Mouse (Mus musculus) neural tube, embryonic 14.5 days (tissue): ENCODE results near the gene Sumf1. TPM values are rescaled to one million over a fixed set of nuclear protein-coding genes. Genes with fewer than 3 reads are reported as not detected.

Experiments used
- ATAC-seq: fragments of 200-750 bp; cut with Nextera tagmentation; 2 replicates; pipeline ENCODE4 v1.8.0; 2017; ENCODE audit warnings: low read depth, mild to moderate bottlenecking, moderate TSS enrichment, moderate library complexity
- H3K27ac ChIP-seq: fragments of 300-500 bp; sonication (generic); 2 replicates; pipeline ENCODE4 v1.5.1; 2014; ENCODE audit warnings: low read depth, mild to moderate bottlenecking, control low read depth, low read length, moderate library complexity, mixed read lengths
- H3K27me3 ChIP-seq: fragments of 300-500 bp; sonication (generic); 2 replicates; pipeline ENCODE4 v1.6.1; 2014; ENCODE audit warnings: low read length; ENCODE audit not compliant: control insufficient read depth, insufficient read depth
- H3K36me3 ChIP-seq: fragments of 300-500 bp; sonication (generic); 2 replicates; pipeline ENCODE4 v1.6.1; 2014; ENCODE audit warnings: low read length, mixed read lengths; ENCODE audit not compliant: control insufficient read depth, insufficient read depth
- H3K4me1 ChIP-seq: fragments of 300-500 bp; sonication (generic); 2 replicates; pipeline ENCODE4 v1.6.1; 2014; ENCODE audit warnings: low read length; ENCODE audit not compliant: control insufficient read depth, insufficient read depth
- H3K4me2 ChIP-seq: fragments of 300-500 bp; sonication (generic); 2 replicates; pipeline ENCODE4 v1.6.1; 2014; ENCODE audit warnings: mild to moderate bottlenecking, low read depth, low read length, control low read depth
- H3K4me3 ChIP-seq: fragments of 300-500 bp; sonication (generic); 2 replicates; pipeline ENCODE4 v1.5.1; 2014; ENCODE audit warnings: low read depth, low read length, control low read depth, mixed read lengths
- H3K9ac ChIP-seq: fragments of 300-500 bp; sonication (generic); replicated peaks from 2 replicates; pipeline ENCODE4 v1.6.1; 2014; ENCODE audit warnings: low read depth, mild to moderate bottlenecking, control low read depth, low read length, mixed read lengths
- H3K9me3 ChIP-seq: fragments of 300-500 bp; sonication (generic); 2 replicates; pipeline ENCODE4 v1.6.1; 2016; ENCODE audit warnings: low read length; ENCODE audit not compliant: control insufficient read depth
- WGBS: fragments of 180-500 bp; shearing (Covaris S2); extraction: QIAGEN DNeasy Blood & Tissue Kit; methylation state at CpG from one replicate; pipeline ENCODE4 v1.1.7; 2014; 5-methylcytosine and 5-hydroxymethylcytosine counted together
- polyA plus RNA-seq: library from polyadenylated mRNA; unstranded; fragments of >200 nt; fragmentation: Nextera tagmentation; extraction: Ambion mirVana; gene quantifications from 2 replicates; pipeline ENCODE4 v1.2.1, GENCODE M21; 2014

Sumf1 gene
- polyA plus RNA-seq, 1 experiment from 2014 or later = 9.3 TPM

DNA sequence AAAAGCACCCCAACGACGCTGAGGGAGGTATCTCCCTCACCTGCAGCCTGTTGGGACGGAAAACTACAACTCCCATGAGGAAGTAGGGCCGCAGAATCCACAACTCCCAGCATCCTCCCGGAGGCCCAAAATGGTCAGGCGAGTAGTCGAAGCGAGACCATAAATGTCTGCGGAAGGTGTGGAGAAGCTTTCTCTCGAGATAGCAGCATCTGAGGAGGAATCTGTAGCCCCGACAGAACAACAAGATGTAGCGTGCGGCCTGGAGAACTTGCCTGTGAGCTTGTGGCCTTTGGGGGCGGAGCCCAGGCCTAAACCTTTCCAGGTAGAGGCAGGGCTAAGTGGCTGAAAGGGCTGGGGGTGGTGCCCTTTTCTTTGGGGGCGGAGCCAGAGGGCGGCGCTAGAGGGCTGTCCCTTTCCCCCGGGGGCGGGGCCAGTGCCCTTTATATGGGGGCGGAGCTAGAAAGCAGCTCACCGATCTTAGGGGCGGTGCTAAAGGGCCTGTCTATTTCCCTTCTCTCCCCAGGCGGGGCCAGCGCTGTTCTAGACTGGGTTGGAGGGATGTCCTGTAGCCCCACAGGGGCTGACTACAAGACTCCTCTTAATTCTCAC lies 120.4 kb downstream of the Sumf1 start, which contains the start of gene Setmar:
Gene Setmar, plus strand, starts transcription at position 128 of the 609 bp plus-strand sequence.
- peak; percentile 97 for ATAC-seq
- WGBS = 1% methylated on average over 23 of the region's 24 CpGs
- Histone ChIP-seq H3K9ac (peak within 1 kb of the TSS; percentile 49), H3K4me1 (no peaks in the 10 kb centered on the region), H3K27me3 (no peaks in the 10 kb centered on the region), H3K9me3 (no peaks in the 10 kb centered on the region), H3K36me3 (no peaks in the 10 kb centered on the region), H3K27ac (peak within 1 kb of the TSS; percentile 84), H3K4me3 (peak within 1 kb of the TSS; percentile 43), H3K4me2 (peak within 1 kb of the TSS; percentile 52)

DNA sequence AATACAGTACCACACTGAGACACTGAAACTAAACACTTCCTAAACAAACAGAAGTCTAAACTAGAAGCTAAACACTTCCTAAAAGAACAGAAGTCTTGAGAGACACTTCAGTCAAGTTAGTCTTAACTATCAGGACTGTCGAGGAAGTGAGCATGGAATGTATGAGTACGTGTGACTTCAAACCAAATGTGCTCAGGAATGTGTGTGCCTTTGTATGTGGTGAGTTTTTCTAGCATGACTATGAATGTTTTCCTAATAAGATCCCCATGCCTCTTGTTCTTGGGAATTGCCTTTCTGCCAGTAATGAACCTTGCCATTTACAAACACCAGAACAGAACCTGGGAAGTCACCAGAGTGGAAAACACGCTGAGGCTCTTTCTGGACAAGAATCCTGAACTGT lies 124.3 kb downstream of the Sumf1 start:
- no peaks in the 10 kb centered on the region for H3K4me1 ChIP-seq
- H3K9ac ChIP-seq = no peak overlapping the region
- no peak overlapping the region for H3K4me3 ChIP-seq
- H3K36me3 ChIP-seq = no peaks in the 10 kb centered on the region
- no peak for ATAC-seq
- H3K27me3 ChIP-seq = no peaks in the 10 kb centered on the region
- no peak overlapping the region for H3K4me2 ChIP-seq
- H3K27ac ChIP-seq = no peak overlapping the region
- 86% methylated on average over 3 of the region's 3 CpGs for WGBS
- H3K9me3 ChIP-seq = no peaks in the 10 kb centered on the region

GRCm38 (mm10) chr6:108058066-108058465 lies 127.3 kb downstream of the Sumf1 start:
- Histone ChIP-seq H3K9me3 (no peaks in the 10 kb centered on the region), H3K36me3 (no peaks in the 10 kb centered on the region), H3K4me3 (no peak overlapping the region), H3K4me2 (no peak overlapping the region), H3K9ac (no peak overlapping the region), H3K27ac (no peak overlapping the region), H3K4me1 (no peaks in the 10 kb centered on the region), H3K27me3 (no peaks in the 10 kb centered on the region)
- no peak for ATAC-seq
- 92% methylated on average over 5 of the region's 5 CpGs for WGBS

GRCm38 (mm10) chr6:108057353-108057752 lies 128.0 kb downstream of the Sumf1 start:
- WGBS = 70% methylated on average over 4 of the region's 4 CpGs
- Histone ChIP-seq H3K4me3 (no peak overlapping the region), H3K4me2 (no peak overlapping the region), H3K9me3 (no peaks in the 10 kb centered on the region), H3K27me3 (no peaks in the 10 kb centered on the region), H3K27ac (no peak overlapping the region), H3K4me1 (no peaks in the 10 kb centered on the region), H3K36me3 (no peaks in the 10 kb centered on the region), H3K9ac (no peak overlapping the region)
- ATAC-seq = no peak

Other genes with a start within 250 kb of the Sumf1 start
- 5.6 and 6.2 TPM in 2 replicates for gene Setmar, start 120.5 kb downstream of the Sumf1 start, polyA plus RNA-seq
- 3.5 and 3.8 TPM in 2 replicates for gene Itpr1, start 27.5 kb upstream of the Sumf1 start, polyA plus RNA-seq